Mouse (Mus musculus) embryonic facial prominence, embryonic 11.5 days (tissue): ENCODE measurements around the gene Kcnip4. TPM values are rescaled to one million over a fixed set of nuclear protein-coding genes. Genes with fewer than 3 reads are reported as not detected.

Experiments used
- ATAC-seq: fragments of 200-750 bp; cut with Nextera tagmentation; replicated peaks from 2 replicates; pipeline ENCODE4 v1.8.0; 2017; ENCODE audit warnings: low read depth; ENCODE audit not compliant: insufficient number of reproducible peaks, low FRiP score, low TSS enrichment
- DNase-seq: peaks from one replicate; pipeline ENCODE4 v3.0.0-alpha.2; 2015; ENCODE audit warnings: low spot score
- H3K27ac ChIP-seq: fragments of 300-500 bp; sonication (generic); replicated peaks from 2 replicates; pipeline ENCODE4 v1.5.1; 2014; ENCODE audit warnings: mild to moderate bottlenecking, low read depth, low read length, control low read depth
- H3K27me3 ChIP-seq: fragments of 300-500 bp; sonication (generic); 2 replicates; pipeline ENCODE4 v1.6.1; 2014; ENCODE audit warnings: mild to moderate bottlenecking, low read length, moderate library complexity, mixed read lengths; ENCODE audit not compliant: control insufficient read depth, insufficient read depth
- H3K36me3 ChIP-seq: fragments of 300-500 bp; sonication (generic); replicated peaks from 2 replicates; pipeline ENCODE4 v1.6.1; 2014; ENCODE audit warnings: low read depth, mild to moderate bottlenecking, low read length, moderate library complexity, mixed read lengths; ENCODE audit not compliant: control insufficient read depth, insufficient read depth
- H3K4me1 ChIP-seq: fragments of 300-500 bp; sonication (generic); 2 replicates; pipeline ENCODE4 v1.6.1; 2014; ENCODE audit warnings: low read length, mixed read lengths; ENCODE audit not compliant: control insufficient read depth, insufficient read depth
- H3K4me2 ChIP-seq: fragments of 300-500 bp; sonication (generic); 2 replicates; pipeline ENCODE4 v1.6.1; 2014; ENCODE audit warnings: low read depth, mild to moderate bottlenecking, control low read depth, low read length, moderate library complexity
- H3K4me3 ChIP-seq: fragments of 300-500 bp; sonication (generic); 2 replicates; pipeline ENCODE4 v1.5.1; 2014; ENCODE audit warnings: low read depth, low read length, control low read depth
- H3K9ac ChIP-seq: fragments of 300-500 bp; sonication (generic); replicated peaks from 2 replicates; pipeline ENCODE4 v1.6.1; 2014; ENCODE audit warnings: mild to moderate bottlenecking, control low read depth, low read length
- H3K9me3 ChIP-seq: fragments of 300-500 bp; sonication (generic); replicated peaks from 2 replicates; pipeline ENCODE4 v1.6.1; 2016; ENCODE audit warnings: mild to moderate bottlenecking, low read length, inconsistent platforms, mixed read lengths; ENCODE audit not compliant: control insufficient read depth
- WGBS: fragments of 180-500 bp; shearing (Covaris S2); extraction: QIAGEN DNeasy Blood & Tissue Kit; methylation state at CpG from one replicate; pipeline ENCODE4 v1.1.7; 2014; 5-methylcytosine and 5-hydroxymethylcytosine counted together
- polyA plus RNA-seq: library from polyadenylated mRNA; unstranded; fragments of >200 nt; fragmentation: Nextera tagmentation; extraction: Ambion mirVana; gene quantifications from 2 replicates; pipeline ENCODE4 v1.2.1, GENCODE M21; 2014

Gene Kcnip4
- polyA plus RNA-seq, 1 experiment from 2014 or later: 2.9 TPM

GRCm38 (mm10) chr5:48513354-48513753 lies 1011.4 kb downstream of the Kcnip4 start:
- no peak overlapping the region for H3K4me3 ChIP-seq
- DNase-seq: peak; percentile 16
- no peaks in the 10 kb centered on the region for H3K9me3 ChIP-seq
- ATAC-seq: no peak
- H3K27ac ChIP-seq: no peak overlapping the region
- no peak overlapping the region for H3K4me2 ChIP-seq
- H3K27me3 ChIP-seq: no peaks in the 10 kb centered on the region
- 71% methylated on average over 1 of the region's 1 CpGs for WGBS
- H3K9ac ChIP-seq: no peak overlapping the region
- H3K36me3 ChIP-seq: no peaks in the 10 kb centered on the region
- no peaks in the 10 kb centered on the region for H3K4me1 ChIP-seq

GRCm38 (mm10) chr5:48511357-48511756 lies 1013.4 kb downstream of the Kcnip4 start:
- WGBS: 87% methylated on average over 1 of the region's 1 CpGs
- DNase-seq (no peak), ATAC-seq (no peak)
- H3K27me3 ChIP-seq: no peaks in the 10 kb centered on the region
- no peak overlapping the region for H3K4me3 ChIP-seq
- H3K9me3 ChIP-seq: no peaks in the 10 kb centered on the region
- no peaks in the 10 kb centered on the region for H3K4me1 ChIP-seq
- no peaks in the 10 kb centered on the region for H3K36me3 ChIP-seq
- no peak overlapping the region for H3K9ac ChIP-seq
- H3K27ac ChIP-seq: no peak overlapping the region
- H3K4me2 ChIP-seq: no peak overlapping the region

GRCm38 (mm10) chr5:48510241-48510640 lies 1014.5 kb downstream of the Kcnip4 start:
- Histone ChIP-seq H3K27ac (no peak overlapping the region), H3K9ac (no peak overlapping the region), H3K4me2 (no peak overlapping the region), H3K4me3 (no peak overlapping the region), H3K9me3 (no peaks in the 10 kb centered on the region), H3K4me1 (no peaks in the 10 kb centered on the region), H3K36me3 (no peaks in the 10 kb centered on the region), H3K27me3 (no peaks in the 10 kb centered on the region)
- 84% methylated on average over 12 of the region's 12 CpGs for WGBS
- DNase-seq (no peak), ATAC-seq (no peak)

GRCm38 (mm10) chr5:48509194-48509930 lies 1015.3 kb downstream of the Kcnip4 start:
- Histone ChIP-seq H3K36me3 (no peaks in the 10 kb centered on the region), H3K4me3 (no peak overlapping the region), H3K27me3 (no peaks in the 10 kb centered on the region), H3K4me2 (no peak overlapping the region), H3K9ac (no peak overlapping the region), H3K9me3 (no peaks in the 10 kb centered on the region), H3K4me1 (no peaks in the 10 kb centered on the region), H3K27ac (no peak overlapping the region)
- WGBS: 77% methylated on average over 18 of the region's 18 CpGs
- no peak for ATAC-seq
- no peak for DNase-seq

GRCm38 (mm10) chr5:48503094-48503493 lies 1021.6 kb downstream of the Kcnip4 start:
- Histone ChIP-seq H3K4me3 (no peak overlapping the region), H3K36me3 (no peaks in the 10 kb centered on the region), H3K27ac (no peak overlapping the region), H3K4me2 (no peak overlapping the region), H3K4me1 (no peaks in the 10 kb centered on the region), H3K27me3 (no peaks in the 10 kb centered on the region), H3K9me3 (no peaks in the 10 kb centered on the region), H3K9ac (no peak overlapping the region)
- 86% methylated on average over 3 of the region's 3 CpGs for WGBS
- ATAC-seq: no peak
- no peak for DNase-seq

GRCm38 (mm10) chr5:48502442-48502841 lies 1022.3 kb downstream of the Kcnip4 start:
- DNase-seq (no peak), ATAC-seq (no peak)
- Histone ChIP-seq H3K36me3 (no peaks in the 10 kb centered on the region), H3K27ac (no peak overlapping the region), H3K4me1 (no peaks in the 10 kb centered on the region), H3K4me2 (no peak overlapping the region), H3K27me3 (no peaks in the 10 kb centered on the region), H3K9me3 (no peaks in the 10 kb centered on the region), H3K9ac (no peak overlapping the region), H3K4me3 (no peak overlapping the region)

- WGBS: 92% methylated on average over 5 of the region's 5 CpGs
- DNase-seq (no peak), ATAC-seq (no peak)
- no peaks in the 10 kb centered on the region for H3K9me3 ChIP-seq
- no peak overlapping the region for H3K4me3 ChIP-seq
- no peak overlapping the region for H3K9ac ChIP-seq
- no peaks in the 10 kb centered on the region for H3K4me1 ChIP-seq
- H3K27ac ChIP-seq: no peak overlapping the region
- H3K4me2 ChIP-seq: no peak overlapping the region
- H3K27me3 ChIP-seq: no peaks in the 10 kb centered on the region
- no peaks in the 10 kb centered on the region for H3K36me3 ChIP-seq
These were observed 1024.5 kb downstream of the Kcnip4 start for GRCm38 (mm10) chr5:48500204-48500603.

- no peak overlapping the region for H3K4me2 ChIP-seq
- H3K4me3 ChIP-seq: no peak overlapping the region
- no peak overlapping the region for H3K27ac ChIP-seq
- 84% methylated on average over 3 of the region's 3 CpGs for WGBS
- ATAC-seq (no peak), DNase-seq (no peak)
- no peaks in the 10 kb centered on the region for H3K36me3 ChIP-seq
- H3K27me3 ChIP-seq: no peaks in the 10 kb centered on the region
- H3K9me3 ChIP-seq: no peaks in the 10 kb centered on the region
- no peak overlapping the region for H3K9ac ChIP-seq
- H3K4me1 ChIP-seq: no peaks in the 10 kb centered on the region
These were observed 1033.7 kb downstream of the Kcnip4 start for GRCm38 (mm10) chr5:48490864-48491477.
